Mouse (Mus musculus) intestine, postnatal 0 days (tissue): ENCODE results near the gene 4930452B06Rik. TPM values are rescaled to one million over a fixed set of nuclear protein-coding genes. Genes with fewer than 3 reads are reported as not detected.

Experiments used
- ATAC-seq: fragments of 200-750 bp; cut with Nextera tagmentation; 2 replicates; pipeline ENCODE4 v1.8.0; 2017; ENCODE audit warnings: mild to moderate bottlenecking, moderate TSS enrichment, moderate library complexity
- H3K27ac ChIP-seq: fragments of 300-500 bp; sonication (generic); 2 replicates; pipeline ENCODE4 v1.5.1; 2014; ENCODE audit warnings: mild to moderate bottlenecking, low read depth, low read length, moderate library complexity
- H3K27me3 ChIP-seq: fragments of 300-500 bp; sonication (generic); replicated peaks from 2 replicates; pipeline ENCODE4 v1.6.1; 2014; ENCODE audit warnings: low read length, mixed read lengths; ENCODE audit not compliant: control insufficient read depth, insufficient read depth
- H3K36me3 ChIP-seq: fragments of 300-500 bp; sonication (generic); 2 replicates; pipeline ENCODE4 v1.6.1; 2014; ENCODE audit warnings: mild to moderate bottlenecking, moderate library complexity; ENCODE audit not compliant: control insufficient read depth, insufficient read depth
- H3K4me1 ChIP-seq: fragments of 300-500 bp; sonication (generic); replicated peaks from 2 replicates; pipeline ENCODE4 v1.6.1; 2014; ENCODE audit warnings: antibody characterized with exemption, low read length, mixed read lengths; ENCODE audit not compliant: control insufficient read depth, insufficient read depth
- H3K4me2 ChIP-seq: fragments of 300-500 bp; sonication (generic); replicated peaks from 2 replicates; pipeline ENCODE4 v1.6.1; 2014; ENCODE audit warnings: low read depth, mild to moderate bottlenecking, moderate library complexity
- H3K4me3 ChIP-seq: fragments of 300-500 bp; sonication (generic); 2 replicates; pipeline ENCODE4 v1.5.1; 2014; ENCODE audit warnings: low read depth, low read length
- H3K9ac ChIP-seq: fragments of 300-500 bp; sonication (generic); 2 replicates; pipeline ENCODE4 v1.6.1; 2014; ENCODE audit warnings: mild to moderate bottlenecking, low read depth, low read length
- H3K9me3 ChIP-seq: fragments of 300-500 bp; sonication (generic); 2 replicates; pipeline ENCODE4 v1.6.1; 2016; ENCODE audit warnings: mixed run types; ENCODE audit not compliant: control insufficient read depth
- CTCF ChIP-seq: sonication (generic); IDR thresholded peaks from 2 replicates; pipeline ENCODE4 v1.5.1; 2016; ENCODE audit warnings: low read depth, mild to moderate bottlenecking, control low read depth, antibody characterized with exemption, moderate library complexity
- WGBS: fragments of 180-500 bp; shearing (Covaris S2); extraction: QIAGEN DNeasy Blood & Tissue Kit; methylation state at CpG from one replicate; pipeline ENCODE4 v1.1.7; 2014; 5-methylcytosine and 5-hydroxymethylcytosine counted together
- polyA plus RNA-seq: library from polyadenylated mRNA; unstranded; fragments of >200 nt; fragmentation: Nextera tagmentation; extraction: Ambion mirVana; gene quantifications from 2 replicates; pipeline ENCODE4 v1.2.1, GENCODE M21; 2015

Gene 4930452B06Rik
- polyA plus RNA-seq, 1 experiment from 2014 or later, result 1.6 TPM

- TF ChIP-seq CTCF, result no peak
- 62% methylated on average over 14 of the region's 14 CpGs for WGBS
- H3K27me3 ChIP-seq, result no peaks in the 10 kb centered on the region
These were observed 201.5 kb downstream of the 4930452B06Rik start for GRCm38 (mm10) chr14:8464401-8465154.

GRCm38 (mm10) chr14:8462973-8463372 lies 203.1 kb downstream of the 4930452B06Rik start:
- H3K9ac ChIP-seq, result no peak overlapping the region
- H3K27me3 ChIP-seq, result no peaks in the 10 kb centered on the region
- 64% methylated on average over 4 of the region's 4 CpGs for WGBS
- no peak for TF ChIP-seq CTCF
- H3K27ac ChIP-seq, result no peak overlapping the region
- no peaks in the 10 kb centered on the region for H3K36me3 ChIP-seq
- H3K4me3 ChIP-seq, result no peak overlapping the region
- H3K4me2 ChIP-seq, result no peak overlapping the region
- no peaks in the 10 kb centered on the region for H3K4me1 ChIP-seq
- no peaks in the 10 kb centered on the region for H3K9me3 ChIP-seq
- ATAC-seq, result no peak

More at GRCm38 (mm10) chr14:8464401-8465154, 201.5 kb downstream of the 4930452B06Rik start:
- Histone ChIP-seq H3K4me3 (no peak overlapping the region), H3K27ac (no peak overlapping the region), H3K36me3 (no peaks in the 10 kb centered on the region), H3K9ac (no peak overlapping the region), H3K9me3 (no peaks in the 10 kb centered on the region), H3K4me2 (no peak overlapping the region), H3K4me1 (no peaks in the 10 kb centered on the region)
- no peak for ATAC-seq

- no peak for ATAC-seq
- Histone ChIP-seq H3K4me1 (no peaks in the 10 kb centered on the region), H3K27ac (no peak overlapping the region), H3K4me3 (no peak overlapping the region), H3K36me3 (no peaks in the 10 kb centered on the region), H3K9me3 (no peaks in the 10 kb centered on the region), H3K27me3 (no peaks in the 10 kb centered on the region), H3K9ac (no peak overlapping the region), H3K4me2 (no peak overlapping the region)
- 80% methylated on average over 6 of the region's 6 CpGs for WGBS
- no peak for TF ChIP-seq CTCF
These were observed 203.6 kb downstream of the 4930452B06Rik start for GRCm38 (mm10) chr14:8462321-8462909.

DNA sequence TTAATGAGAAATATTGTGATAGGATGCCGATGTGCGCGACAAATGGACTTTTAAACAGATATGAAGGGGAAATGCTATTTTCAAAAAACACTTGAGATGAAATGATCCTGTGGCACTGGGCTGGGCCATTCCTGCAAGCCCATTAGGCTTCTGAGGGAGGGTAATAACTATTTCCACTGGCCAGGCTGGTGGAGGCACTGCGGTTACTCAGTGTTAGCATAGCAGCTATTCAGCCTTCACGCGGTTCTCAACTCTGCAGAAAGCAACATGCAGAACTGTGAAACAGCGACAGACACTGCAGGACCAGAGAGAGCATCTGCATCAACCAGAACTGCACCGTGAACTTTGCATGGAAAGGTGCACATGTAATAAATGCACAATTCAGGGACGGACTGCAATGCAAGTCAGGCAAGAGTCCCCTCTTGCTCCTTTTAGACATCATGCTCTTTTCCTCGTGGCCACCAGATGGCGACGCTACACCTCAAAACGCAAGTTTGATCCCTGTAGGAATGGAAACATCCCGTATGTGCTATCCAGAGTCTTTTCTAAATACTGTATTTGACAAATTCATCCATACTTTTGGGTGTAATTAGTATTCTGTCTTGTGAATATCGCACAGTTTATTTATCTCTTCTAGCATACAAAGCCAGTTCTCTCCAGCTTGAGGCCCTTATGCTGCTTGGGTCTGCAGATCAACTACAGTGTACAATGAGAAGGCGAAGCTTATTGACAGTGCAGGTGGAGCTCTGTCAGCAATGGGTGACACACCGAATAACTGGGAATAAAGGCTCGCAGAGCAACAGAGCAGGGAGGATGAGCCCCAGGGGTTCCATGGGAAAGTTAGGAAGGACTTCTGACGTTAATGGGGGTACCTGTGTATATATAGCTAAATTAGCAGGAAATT lies 205.6 kb downstream of the 4930452B06Rik start:
- Histone ChIP-seq H3K27ac (no peak overlapping the region), H3K9ac (no peak overlapping the region), H3K4me2 (no peak overlapping the region), H3K9me3 (no peaks in the 10 kb centered on the region), H3K4me1 (no peaks in the 10 kb centered on the region), H3K36me3 (no peaks in the 10 kb centered on the region), H3K4me3 (no peak overlapping the region), H3K27me3 (no peaks in the 10 kb centered on the region)
- TF ChIP-seq CTCF, result peak; percentile 91
- WGBS, result 43% methylated on average over 19 of the region's 19 CpGs
- no peak for ATAC-seq

DNA sequence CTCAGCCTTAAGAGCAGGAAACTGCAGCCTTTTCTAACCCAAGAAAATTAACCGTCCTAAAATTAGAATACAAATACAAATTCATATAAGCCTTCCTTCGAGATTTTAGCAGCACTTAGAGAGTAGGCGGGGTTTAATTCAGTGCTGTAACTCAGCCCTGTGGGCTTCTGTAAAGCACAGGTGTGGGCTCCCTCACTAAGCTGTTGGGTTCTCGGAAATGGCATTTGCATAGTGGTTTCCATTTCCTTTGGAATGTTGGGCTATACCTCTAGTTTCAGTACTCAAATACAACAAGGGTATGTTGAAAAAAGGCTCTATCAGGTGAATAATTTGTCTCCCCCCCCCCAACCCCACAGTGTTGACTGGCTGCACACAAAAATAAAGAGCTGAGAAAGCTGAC lies 206.3 kb downstream of the 4930452B06Rik start:
- H3K4me1 ChIP-seq, result no peaks in the 10 kb centered on the region
- 67% methylated on average over 4 of the region's 4 CpGs for WGBS
- H3K36me3 ChIP-seq, result no peaks in the 10 kb centered on the region
- no peak for TF ChIP-seq CTCF
- no peaks in the 10 kb centered on the region for H3K27me3 ChIP-seq
- no peak overlapping the region for H3K27ac ChIP-seq
- H3K9me3 ChIP-seq, result no peaks in the 10 kb centered on the region
- H3K4me2 ChIP-seq, result no peak overlapping the region
- ATAC-seq, result no peak
- H3K4me3 ChIP-seq, result no peak overlapping the region
- no peak overlapping the region for H3K9ac ChIP-seq

GRCm38 (mm10) chr14:8451117-8451516 lies 214.9 kb downstream of the 4930452B06Rik start:
- H3K9me3 ChIP-seq, result no peaks in the 10 kb centered on the region
- H3K4me3 ChIP-seq, result no peak overlapping the region
- H3K4me2 ChIP-seq, result no peak overlapping the region
- no peaks in the 10 kb centered on the region for H3K4me1 ChIP-seq
- H3K9ac ChIP-seq, result no peak overlapping the region
- H3K36me3 ChIP-seq, result no peaks in the 10 kb centered on the region
- no peak for TF ChIP-seq CTCF
- 83% methylated on average over 4 of the region's 4 CpGs for WGBS
- H3K27ac ChIP-seq, result no peak overlapping the region
- no peak for ATAC-seq
- H3K27me3 ChIP-seq, result no peaks in the 10 kb centered on the region
